Mouse (Mus musculus) embryo, embryonic 9.5 days (tissue): ENCODE data around the gene Sh3yl1.
A peak's percentile ranks its signal among the peaks of the same experiment; 100 is the strongest.

Experiments used
- DNase-seq: peaks from one replicate; pipeline ENCODE4 v3.0.0-alpha.2; 2017; ENCODE audit errors: extremely low spot score

Sh3yl1 gene

GRCm38 (mm10) chr12:30944197-30944596, 32.7 kb downstream of the Sh3yl1 start:
- DNase-seq: peak; percentile 7

- no peak for DNase-seq
These were observed 59.2 kb downstream of the Sh3yl1 start for GRCm38 (mm10) chr12:30970700-30971099.

- no peak for DNase-seq
These were observed 92.3 kb downstream of the Sh3yl1 start for GRCm38 (mm10) chr12:31003795-31004194.

- DNase-seq: peak; percentile 68
These were observed 93.5 kb downstream of the Sh3yl1 start for GRCm38 (mm10) chr12:31005010-31005409.

- peak; percentile 50 for DNase-seq
These were observed 96.7 kb downstream of the Sh3yl1 start for GRCm38 (mm10) chr12:31008171-31008570.
